Mouse (Mus musculus): ENCODE results near the gene Arhgap21.

Gene Arhgap21

GRCm38 (mm10) chr2:20968441-20969200 is at the start of gene Arhgap21:
TSS of gene Arhgap21 (minus strand) at chr2:20968881.
- DNase-seq (ENCODE audit: low read depth) = no peak

- no peak for DNase-seq (ENCODE audit: low read depth)
These were observed 47.9 kb upstream of the Arhgap21 start for GRCm38 (mm10) chr2:21016589-21016988.

GRCm38 (mm10) chr2:21010806-21011397 is 42.2 kb upstream of the Arhgap21 start:
- DNase-seq (ENCODE audit: low read depth) = no peak

GRCm38 (mm10) chr2:21010219-21010618 is 41.5 kb upstream of the Arhgap21 start:
- no peak for DNase-seq (ENCODE audit: low read depth)

GRCm38 (mm10) chr2:21009258-21010140 is 40.8 kb upstream of the Arhgap21 start:
- DNase-seq (ENCODE audit: low read depth) = no peak

- no peak for DNase-seq (ENCODE audit: low read depth)
These were observed 33.9 kb upstream of the Arhgap21 start for GRCm38 (mm10) chr2:21002538-21002937.

- DNase-seq (ENCODE audit: low read depth) = no peak
These were observed 32.5 kb upstream of the Arhgap21 start for GRCm38 (mm10) chr2:21001156-21001555.

- DNase-seq (ENCODE audit: low read depth) = no peak
These were observed 26.9 kb upstream of the Arhgap21 start for GRCm38 (mm10) chr2:20995547-20995946.

GRCm38 (mm10) chr2:20991508-20991907 is 22.8 kb upstream of the Arhgap21 start:
- no peak for DNase-seq (ENCODE audit: low read depth)

- no peak for DNase-seq (ENCODE audit: low read depth)
These were observed 22.2 kb upstream of the Arhgap21 start for GRCm38 (mm10) chr2:20990907-20991306.

GRCm38 (mm10) chr2:20990056-20990455 is 21.4 kb upstream of the Arhgap21 start:
- DNase-seq (ENCODE audit: low read depth) = no peak

- DNase-seq (ENCODE audit: low read depth) = no peak
These were observed 19.1 kb upstream of the Arhgap21 start for GRCm38 (mm10) chr2:20987822-20988221.

- no peak for DNase-seq (ENCODE audit: low read depth)
These were observed 10.0 kb upstream of the Arhgap21 start for GRCm38 (mm10) chr2:20978726-20979125.

GRCm38 (mm10) chr2:20977051-20977450 is 8.4 kb upstream of the Arhgap21 start:
- no peak for DNase-seq (ENCODE audit: low read depth)

- no peak for DNase-seq (ENCODE audit: low read depth)
These were observed 4.8 kb upstream of the Arhgap21 start for GRCm38 (mm10) chr2:20973513-20973912.

GRCm38 (mm10) chr2:20972180-20972579 is 3.5 kb upstream of the Arhgap21 start:
- no peak for DNase-seq (ENCODE audit: low read depth)

- no peak for DNase-seq (ENCODE audit: low read depth)
These were observed 2.9 kb upstream of the Arhgap21 start for GRCm38 (mm10) chr2:20971628-20972027.

GRCm38 (mm10) chr2:20969201-20970200 is 820 bp upstream of the Arhgap21 start:
- peak; percentile 92 for DNase-seq (ENCODE audit: low read depth)

GRCm38 (mm10) chr2:20967646-20968351 is 882 bp downstream of the Arhgap21 start:
- DNase-seq (ENCODE audit: low read depth) = no peak

GRCm38 (mm10) chr2:20967101-20967645 is 1.5 kb downstream of the Arhgap21 start:
- DNase-seq (ENCODE audit: low read depth) = no peak
